Mouse (Mus musculus): ENCODE data around the gene Adam8. TPM values are rescaled to one million over a fixed set of nuclear protein-coding genes. Genes with fewer than 3 reads are reported as not detected.

Adam8 gene
- total and polyA plus RNA-seq, 2 experiments = 0.09 to 0.46 TPM

- 48% methylated on average over 12 of the region's 12 CpGs for WGBS
- peaks cover 2% of the 10 kb centered on the region; the same call in 1 of the 2 replicates for H3K4me1 ChIP-seq (ENCODE audit: control insufficient read depth, insufficient read depth, low read length)
- no peak overlapping the region for H3K27ac ChIP-seq (replicated peaks; ENCODE audit: insufficient read depth, low read depth, low read length)
- H3K79me2 ChIP-seq (ENCODE audit: control insufficient read depth, insufficient read depth, low read length) = no peaks in the 10 kb centered on the region
- H3K4me3 ChIP-seq (ENCODE audit: insufficient read depth, low read depth, low read length) = no peak overlapping the region
- H3K27me3 ChIP-seq (ENCODE audit: control insufficient read depth, insufficient read depth, low read length) = no peaks in the 10 kb centered on the region
- H3K9ac ChIP-seq (ENCODE audit: low read depth, low read length) = no peak overlapping the region
- H3K36me3 ChIP-seq (ENCODE audit: control insufficient read depth, insufficient read depth, low read length) = peaks cover 18% of the 10 kb centered on the region; the same call in 1 of the 2 replicates
- TF ChIP-seq CTCF (IDR thresholded peaks at IDR 0.05; ENCODE audit: low read depth, low read length) (no peak), POLR2A (IDR thresholded peaks at IDR 0.05; ENCODE audit: extremely low read depth, insufficient read depth, low read length) (no peak)
- DNase-seq (ENCODE audit: extremely low read depth, low read depth, low spot score) = peak; percentile 75
Measured at GRCm38 (mm10) chr7:140001086-140001740, 8.9 kb upstream of the Adam8 start.

GRCm38 (mm10) chr7:139998691-139999350, 6.5 kb upstream of the Adam8 start:
- Histone ChIP-seq H3K79me2 (ENCODE audit: control insufficient read depth, insufficient read depth, low read length) (no peaks in the 10 kb centered on the region), H3K36me3 (ENCODE audit: control insufficient read depth, insufficient read depth, low read length) (peaks cover 18% of the 10 kb centered on the region; the same call in 1 of the 2 replicates), H3K27me3 (ENCODE audit: control insufficient read depth, insufficient read depth, low read length) (no peaks in the 10 kb centered on the region), H3K4me1 (ENCODE audit: control insufficient read depth, insufficient read depth, low read length) (peaks cover 2% of the 10 kb centered on the region; the same call in 1 of the 2 replicates), H3K9ac (ENCODE audit: low read depth, low read length) (no peak overlapping the region), H3K4me3 (ENCODE audit: insufficient read depth, low read depth, low read length) (no peak overlapping the region), H3K27ac (replicated peaks; ENCODE audit: insufficient read depth, low read depth, low read length) (no peak overlapping the region)
- TF ChIP-seq CTCF (IDR thresholded peaks at IDR 0.05; ENCODE audit: low read depth, low read length) = no peak
- no peak for TF ChIP-seq POLR2A (IDR thresholded peaks at IDR 0.05; ENCODE audit: extremely low read depth, insufficient read depth, low read length)
- DNase-seq (ENCODE audit: extremely low read depth, low read depth, low spot score) = no peak
- 94% methylated on average over 13 of the region's 13 CpGs for WGBS

- whole genome bisulfite sequencing = 25% methylated on average over 3 of the region's 3 CpGs
- DNase-seq (ENCODE audit: extremely low read depth, low read depth, low spot score) = peak; percentile 60
- Histone ChIP-seq H3K9ac (ENCODE audit: low read depth, low read length) (no peak overlapping the region), H3K27ac (replicated peaks; ENCODE audit: insufficient read depth, low read depth, low read length) (no peak overlapping the region), H3K27me3 (ENCODE audit: control insufficient read depth, insufficient read depth, low read length) (no peaks in the 10 kb centered on the region), H3K36me3 (ENCODE audit: control insufficient read depth, insufficient read depth, low read length) (peaks cover 13% of the 10 kb centered on the region; the same call in 1 of the 2 replicates), H3K79me2 (ENCODE audit: control insufficient read depth, insufficient read depth, low read length) (no peaks in the 10 kb centered on the region), H3K4me3 (ENCODE audit: insufficient read depth, low read depth, low read length) (no peak overlapping the region), H3K4me1 (ENCODE audit: control insufficient read depth, insufficient read depth, low read length) (no peaks in the 10 kb centered on the region)
- TF ChIP-seq POLR2A (IDR thresholded peaks at IDR 0.05; ENCODE audit: extremely low read depth, insufficient read depth, low read length) (no peak), CTCF (IDR thresholded peaks at IDR 0.05; ENCODE audit: low read depth, low read length) (peak; percentile 75)
Measured at GRCm38 (mm10) chr7:139994676-139995075, 2.3 kb upstream of the Adam8 start.

GRCm38 (mm10) chr7:139994202-139994601, 1.8 kb upstream of the Adam8 start:
- Histone ChIP-seq H3K79me2 (ENCODE audit: control insufficient read depth, insufficient read depth, low read length) (no peaks in the 10 kb centered on the region), H3K4me1 (ENCODE audit: control insufficient read depth, insufficient read depth, low read length) (no peaks in the 10 kb centered on the region), H3K27ac (replicated peaks; ENCODE audit: insufficient read depth, low read depth, low read length) (no peak overlapping the region), H3K36me3 (ENCODE audit: control insufficient read depth, insufficient read depth, low read length) (peaks cover 13% of the 10 kb centered on the region; the same call in 1 of the 2 replicates), H3K4me3 (ENCODE audit: insufficient read depth, low read depth, low read length) (no peak overlapping the region), H3K9ac (ENCODE audit: low read depth, low read length) (no peak overlapping the region), H3K27me3 (ENCODE audit: control insufficient read depth, insufficient read depth, low read length) (no peaks in the 10 kb centered on the region)
- DNase-seq (ENCODE audit: extremely low read depth, low read depth, low spot score) = no peak
- TF ChIP-seq CTCF (IDR thresholded peaks at IDR 0.05; ENCODE audit: low read depth, low read length) (no peak), POLR2A (IDR thresholded peaks at IDR 0.05; ENCODE audit: extremely low read depth, insufficient read depth, low read length) (no peak)
- WGBS = 84% methylated on average over 4 of the region's 4 CpGs

GRCm38 (mm10) chr7:139993532-139993931, 1.2 kb upstream of the Adam8 start:
- H3K4me3 ChIP-seq (ENCODE audit: insufficient read depth, low read depth, low read length) = no peak overlapping the region
- no peaks in the 10 kb centered on the region for H3K27me3 ChIP-seq (ENCODE audit: control insufficient read depth, insufficient read depth, low read length)
- H3K36me3 ChIP-seq (ENCODE audit: control insufficient read depth, insufficient read depth, low read length) = peaks cover 8% of the 10 kb centered on the region; the same call in 1 of the 2 replicates
- no peak overlapping the region for H3K9ac ChIP-seq (ENCODE audit: low read depth, low read length)
- WGBS = 89% methylated on average over 6 of the region's 6 CpGs
- H3K79me2 ChIP-seq (ENCODE audit: control insufficient read depth, insufficient read depth, low read length) = no peaks in the 10 kb centered on the region
- no peaks in the 10 kb centered on the region for H3K4me1 ChIP-seq (ENCODE audit: control insufficient read depth, insufficient read depth, low read length)
- TF ChIP-seq POLR2A (IDR thresholded peaks at IDR 0.05; ENCODE audit: extremely low read depth, insufficient read depth, low read length) (no peak), CTCF (IDR thresholded peaks at IDR 0.05; ENCODE audit: low read depth, low read length) (no peak)
- no peak overlapping the region for H3K27ac ChIP-seq (replicated peaks; ENCODE audit: insufficient read depth, low read depth, low read length)
- DNase-seq (ENCODE audit: extremely low read depth, low read depth, low spot score) = no peak
